Mouse (Mus musculus): ENCODE data around the gene Zfp3. TPM values are rescaled to one million over a fixed set of nuclear protein-coding genes. Genes with fewer than 3 reads are reported as not detected.

Zfp3 gene
- total and polyA plus RNA-seq, 2 experiments from 2014 or later, result 4.9 to 10.8 TPM

GRCm38 (mm10) chr11:70724706-70725105 lies 39.3 kb upstream of the Zfp3 start:
- H3K27ac ChIP-seq (ENCODE audit: low read depth), result no peak overlapping the region
- DNase-seq (ENCODE audit: low spot score) (no peak), ATAC-seq (ENCODE audit: insufficient read depth, low read depth) (no peak)
- H3K27me3 ChIP-seq (ENCODE audit: control insufficient read depth, insufficient read depth, low read length), result no peaks in the 10 kb centered on the region
- TF ChIP-seq EP300 (IDR thresholded peaks at IDR 0.05; ENCODE audit: low read depth), result no peak
- TF ChIP-seq CTCF (IDR thresholded peaks at IDR 0.05; ENCODE audit: low read depth), result no peak
- H3K9ac ChIP-seq (replicated peaks; ENCODE audit: low read depth, low read length), result no peak overlapping the region
- 94% methylated on average over 9 of the region's 9 CpGs for WGBS
- H3K4me2 ChIP-seq (ENCODE audit: low read depth, low read length), result no peak overlapping the region
- no peak overlapping the region for H3K4me3 ChIP-seq (ENCODE audit: low read depth, low read length)
- no peaks in the 10 kb centered on the region for H3K9me3 ChIP-seq (replicated peaks; ENCODE audit: control insufficient read depth, low read length)
- H3K4me1 ChIP-seq (ENCODE audit: control insufficient read depth, insufficient read depth), result no peaks in the 10 kb centered on the region
- H3K36me3 ChIP-seq (replicated peaks; ENCODE audit: control insufficient read depth, insufficient read depth, low read length), result peaks cover 93% of the 10 kb centered on the region

- no peaks in the 10 kb centered on the region for H3K4me1 ChIP-seq (ENCODE audit: control insufficient read depth, insufficient read depth)
- H3K36me3 ChIP-seq (replicated peaks; ENCODE audit: control insufficient read depth, insufficient read depth, low read length), result peaks cover 80% of the 10 kb centered on the region
- H3K9me3 ChIP-seq (replicated peaks; ENCODE audit: control insufficient read depth, low read length), result no peaks in the 10 kb centered on the region
- no peak overlapping the region for H3K9ac ChIP-seq (replicated peaks; ENCODE audit: low read depth, low read length)
- DNase-seq (ENCODE audit: low spot score) (no peak), ATAC-seq (ENCODE audit: insufficient read depth, low read depth) (no peak)
- H3K4me3 ChIP-seq (ENCODE audit: low read depth, low read length), result no peak overlapping the region
- no peak overlapping the region for H3K4me2 ChIP-seq (ENCODE audit: low read depth, low read length)
- no peak overlapping the region for H3K27ac ChIP-seq (ENCODE audit: low read depth)
- H3K27me3 ChIP-seq (ENCODE audit: control insufficient read depth, insufficient read depth, low read length), result no peaks in the 10 kb centered on the region
- 74% methylated on average over 2 of the region's 2 CpGs for WGBS
- TF ChIP-seq CTCF (IDR thresholded peaks at IDR 0.05; ENCODE audit: low read depth), result no peak
- no peak for TF ChIP-seq EP300 (IDR thresholded peaks at IDR 0.05; ENCODE audit: low read depth)
Measured at GRCm38 (mm10) chr11:70726585-70726984, 37.4 kb upstream of the Zfp3 start.

GRCm38 (mm10) chr11:70727385-70727784 lies 36.6 kb upstream of the Zfp3 start:
- Histone ChIP-seq H3K4me1 (ENCODE audit: control insufficient read depth, insufficient read depth) (no peaks in the 10 kb centered on the region), H3K36me3 (replicated peaks; ENCODE audit: control insufficient read depth, insufficient read depth, low read length) (peaks cover 74% of the 10 kb centered on the region), H3K4me3 (ENCODE audit: low read depth, low read length) (no peak overlapping the region), H3K27ac (ENCODE audit: low read depth) (no peak overlapping the region), H3K27me3 (ENCODE audit: control insufficient read depth, insufficient read depth, low read length) (no peaks in the 10 kb centered on the region), H3K9ac (replicated peaks; ENCODE audit: low read depth, low read length) (no peak overlapping the region), H3K4me2 (ENCODE audit: low read depth, low read length) (no peak overlapping the region), H3K9me3 (replicated peaks; ENCODE audit: control insufficient read depth, low read length) (no peaks in the 10 kb centered on the region)
- 81% methylated on average over 5 of the region's 5 CpGs for WGBS
- TF ChIP-seq EP300 (IDR thresholded peaks at IDR 0.05; ENCODE audit: low read depth) (no peak), CTCF (IDR thresholded peaks at IDR 0.05; ENCODE audit: low read depth) (no peak)
- no peak for ATAC-seq (ENCODE audit: insufficient read depth, low read depth)
- no peak for DNase-seq (ENCODE audit: low spot score)

- Histone ChIP-seq H3K4me1 (ENCODE audit: control insufficient read depth, insufficient read depth) (no peaks in the 10 kb centered on the region), H3K27ac (ENCODE audit: low read depth) (no peak overlapping the region), H3K27me3 (ENCODE audit: control insufficient read depth, insufficient read depth, low read length) (no peaks in the 10 kb centered on the region), H3K9me3 (replicated peaks; ENCODE audit: control insufficient read depth, low read length) (no peaks in the 10 kb centered on the region), H3K9ac (replicated peaks; ENCODE audit: low read depth, low read length) (no peak overlapping the region), H3K4me2 (ENCODE audit: low read depth, low read length) (no peak overlapping the region), H3K4me3 (ENCODE audit: low read depth, low read length) (no peak overlapping the region), H3K36me3 (replicated peaks; ENCODE audit: control insufficient read depth, insufficient read depth, low read length) (peaks cover 43% of the 10 kb centered on the region)
- no peak for TF ChIP-seq CTCF (IDR thresholded peaks at IDR 0.05; ENCODE audit: low read depth)
- TF ChIP-seq EP300 (IDR thresholded peaks at IDR 0.05; ENCODE audit: low read depth), result no peak
- WGBS, result 75% methylated on average over 9 of the region's 9 CpGs
- ATAC-seq (ENCODE audit: insufficient read depth, low read depth) (no peak), DNase-seq (ENCODE audit: low spot score) (no peak)
Measured at GRCm38 (mm10) chr11:70730427-70731038, 33.5 kb upstream of the Zfp3 start.

- Histone ChIP-seq H3K9me3 (replicated peaks; ENCODE audit: control insufficient read depth, low read length) (no peaks in the 10 kb centered on the region), H3K9ac (replicated peaks; ENCODE audit: low read depth, low read length) (no peak overlapping the region), H3K27ac (ENCODE audit: low read depth) (no peak overlapping the region), H3K4me3 (ENCODE audit: low read depth, low read length) (no peak overlapping the region), H3K36me3 (replicated peaks; ENCODE audit: control insufficient read depth, insufficient read depth, low read length) (peaks cover 37% of the 10 kb centered on the region), H3K4me1 (ENCODE audit: control insufficient read depth, insufficient read depth) (no peaks in the 10 kb centered on the region), H3K27me3 (ENCODE audit: control insufficient read depth, insufficient read depth, low read length) (no peaks in the 10 kb centered on the region), H3K4me2 (ENCODE audit: low read depth, low read length) (no peak overlapping the region)
- no peak for TF ChIP-seq CTCF (IDR thresholded peaks at IDR 0.05; ENCODE audit: low read depth)
- no peak for TF ChIP-seq EP300 (IDR thresholded peaks at IDR 0.05; ENCODE audit: low read depth)
- ATAC-seq (ENCODE audit: insufficient read depth, low read depth) (no peak), DNase-seq (ENCODE audit: low spot score) (no peak)
- WGBS, result 42% methylated on average over 5 of the region's 5 CpGs
Measured at GRCm38 (mm10) chr11:70731178-70731577, 32.8 kb upstream of the Zfp3 start.

GRCm38 (mm10) chr11:70733256-70733655 lies 30.8 kb upstream of the Zfp3 start:
- peaks cover 16% of the 10 kb centered on the region for H3K36me3 ChIP-seq (replicated peaks; ENCODE audit: control insufficient read depth, insufficient read depth, low read length)

More at GRCm38 (mm10) chr11:70733256-70733655, 30.8 kb upstream of the Zfp3 start:
- DNase-seq (ENCODE audit: low spot score) (no peak), ATAC-seq (ENCODE audit: insufficient read depth, low read depth) (no peak)
- 59% methylated on average over 5 of the region's 5 CpGs for WGBS
- Histone ChIP-seq H3K9ac (replicated peaks; ENCODE audit: low read depth, low read length) (no peak overlapping the region), H3K9me3 (replicated peaks; ENCODE audit: control insufficient read depth, low read length) (no peaks in the 10 kb centered on the region), H3K4me1 (ENCODE audit: control insufficient read depth, insufficient read depth) (no peaks in the 10 kb centered on the region), H3K4me3 (ENCODE audit: low read depth, low read length) (no peak overlapping the region), H3K27ac (ENCODE audit: low read depth) (no peak overlapping the region), H3K27me3 (ENCODE audit: control insufficient read depth, insufficient read depth, low read length) (no peaks in the 10 kb centered on the region), H3K4me2 (ENCODE audit: low read depth, low read length) (no peak overlapping the region)
- TF ChIP-seq CTCF (IDR thresholded peaks at IDR 0.05; ENCODE audit: low read depth), result no peak
- TF ChIP-seq EP300 (IDR thresholded peaks at IDR 0.05; ENCODE audit: low read depth), result no peak
